Mouse (Mus musculus): ENCODE results near the gene Tns2. TPM values are rescaled to one million over a fixed set of nuclear protein-coding genes. Genes with fewer than 3 reads are reported as not detected.

Gene Tns2
- 4.7 and 7.1 TPM in 2 replicates for polyA plus RNA-seq (2021; fragmentation: Nextera tagmentation)
- long read RNA-seq, experiment 1, full-length matches to known transcripts = 2 of 3 reads
- long read RNA-seq, experiment 1, partial matches to known transcripts = 1 of 3 reads
- long read RNA-seq, experiment 1, other reads (novel, unspliced or antisense) = 0 of 3 reads
- long read RNA-seq, experiment 2, partial matches to known transcripts = 2 of 3 reads
- long read RNA-seq, experiment 2, other reads (novel, unspliced or antisense) = 1 of 3 reads

GRCm38 (mm10) chr15:102100161-102100981, at the start of gene Tns2:
Tns2 (plus strand) TSS chr15:102100413.

GRCm38 (mm10) chr15:102073559-102074069, 26.6 kb upstream of the Tns2 start, which contains the start of gene Eif4b:
Eif4b (plus strand) TSS chr15:102073773.

GRCm38 (mm10) chr15:102136129-102136758, 36.0 kb downstream of the Tns2 start, which contains the start of gene Spryd3:
Spryd3 (minus strand) TSS chr15:102136234.

GRCm38 (mm10) chr15:102144274-102144711, 44.1 kb downstream of the Tns2 start, which contains the start of gene Igfbp6:
Igfbp6 (plus strand) TSS chr15:102144362.

GRCm38 (mm10) chr15:102150301-102151135, 50.3 kb downstream of the Tns2 start, which contains the start of gene Soat2:
Soat2 (plus strand) TSS chr15:102150526.

Other genes starting within 250 kb of the Tns2 start
- gene Krt1, start 249.6 kb upstream of the Tns2 start, polyA plus RNA-seq (2021; fragmentation: Nextera tagmentation) = 1.9 and 3.6 TPM in 2 replicates
- gene Krt77, start 230.7 kb upstream of the Tns2 start, polyA plus RNA-seq (2021; fragmentation: Nextera tagmentation) = 2.5 and 3.3 TPM in 2 replicates
- gene Krt76, start 207.5 kb upstream of the Tns2 start, polyA plus RNA-seq (2021; fragmentation: Nextera tagmentation) = not detected in 2 replicates
- not detected in 2 replicates for gene Krt4, start 175.7 kb upstream of the Tns2 start, polyA plus RNA-seq (2021; fragmentation: Nextera tagmentation)
- gene Krt79, start 160.1 kb upstream of the Tns2 start, polyA plus RNA-seq (2021; fragmentation: Nextera tagmentation) = 0.12 TPM in 1 of 2 replicates, not detected in the other
- gene Krt78, start 146.1 kb upstream of the Tns2 start, polyA plus RNA-seq (2021; fragmentation: Nextera tagmentation) = not detected in 2 replicates
- gene Krt8, start 95.9 kb upstream of the Tns2 start, polyA plus RNA-seq (2021; fragmentation: Nextera tagmentation) = 0.09 and 0.16 TPM in 2 replicates
- 0.41 and 1.1 TPM in 2 replicates for gene Krt18, start 72.2 kb upstream of the Tns2 start, polyA plus RNA-seq (2021; fragmentation: Nextera tagmentation)
- gene Eif4b, start 26.6 kb upstream of the Tns2 start, polyA plus RNA-seq (2021; fragmentation: Nextera tagmentation) = 63.4 and 70.1 TPM in 2 replicates
- 30.7 and 78.8 TPM in 2 replicates for gene Spryd3, start 35.8 kb downstream of the Tns2 start, polyA plus RNA-seq (2021; fragmentation: Nextera tagmentation)
- 189 and 214 TPM in 2 replicates for gene Igfbp6, start 43.9 kb downstream of the Tns2 start, polyA plus RNA-seq (2021; fragmentation: Nextera tagmentation)
- gene Soat2, start 50.1 kb downstream of the Tns2 start, polyA plus RNA-seq (2021; fragmentation: Nextera tagmentation) = 0.05 and 0.12 TPM in 2 replicates
- gene Zfp740, start 102.8 kb downstream of the Tns2 start, polyA plus RNA-seq (2021; fragmentation: Nextera tagmentation) = 5.6 and 12.1 TPM in 2 replicates
- gene Csad, start 104.3 kb downstream of the Tns2 start, polyA plus RNA-seq (2021; fragmentation: Nextera tagmentation) = 17.3 and 23.7 TPM in 2 replicates
- 0.84 and 1.1 TPM in 2 replicates for gene Itgb7, start 131.5 kb downstream of the Tns2 start, polyA plus RNA-seq (2021; fragmentation: Nextera tagmentation)
- 1.8 and 2.6 TPM in 2 replicates for gene Rarg, start 157.1 kb downstream of the Tns2 start, polyA plus RNA-seq (2021; fragmentation: Nextera tagmentation)
- not detected in 2 replicates for gene Gm9918, start 170.2 kb downstream of the Tns2 start, polyA plus RNA-seq (2021; fragmentation: Nextera tagmentation)
- 27.4 and 84.9 TPM in 2 replicates for gene Mfsd5, start 179.0 kb downstream of the Tns2 start, polyA plus RNA-seq (2021; fragmentation: Nextera tagmentation)
- gene Espl1, start 195.9 kb downstream of the Tns2 start, polyA plus RNA-seq (2021; fragmentation: Nextera tagmentation) = 0.29 and 1.3 TPM in 2 replicates
- gene Pfdn5, start 225.7 kb downstream of the Tns2 start, polyA plus RNA-seq (2021; fragmentation: Nextera tagmentation) = 1,254 and 1,594 TPM in 2 replicates
- 60.7 and 68.7 TPM in 2 replicates for gene Myg1, start 231.3 kb downstream of the Tns2 start, polyA plus RNA-seq (2021; fragmentation: Nextera tagmentation)

All from left cerebral cortex, adult 6 months (tissue).